Mouse (Mus musculus) c-Kit-positive CD71-positive TER-119-negative erythroid progenitor cells, embryonic 14.5 days (primary cell): ENCODE data around the gene Kcng3.

Source experiments
- DNase-seq: peaks from one replicate; pipeline ENCODE4 v3.0.0-alpha.2; 2013; ENCODE audit warnings: low read depth

Gene Kcng3

DNA sequence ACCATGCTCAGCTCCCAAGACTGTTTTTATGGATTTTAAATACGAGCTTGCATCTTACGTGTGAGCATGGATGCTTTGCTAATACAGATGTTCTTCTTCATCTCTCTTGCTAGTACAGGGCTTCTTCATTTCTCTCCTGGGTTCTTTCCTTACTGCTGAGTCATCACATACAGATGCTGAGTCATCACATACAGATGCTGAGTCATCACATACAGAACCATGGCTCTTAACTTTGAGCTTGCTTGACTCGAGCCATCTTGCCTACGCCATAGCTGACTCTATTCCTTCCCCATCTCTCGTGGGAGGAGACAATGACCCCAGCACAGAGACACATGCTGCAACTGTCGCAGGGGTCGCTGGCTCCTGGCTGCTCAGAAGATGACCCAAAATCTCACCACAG, 76.7 kb downstream of the Kcng3 start:
- DNase-seq, result no peak

DNA sequence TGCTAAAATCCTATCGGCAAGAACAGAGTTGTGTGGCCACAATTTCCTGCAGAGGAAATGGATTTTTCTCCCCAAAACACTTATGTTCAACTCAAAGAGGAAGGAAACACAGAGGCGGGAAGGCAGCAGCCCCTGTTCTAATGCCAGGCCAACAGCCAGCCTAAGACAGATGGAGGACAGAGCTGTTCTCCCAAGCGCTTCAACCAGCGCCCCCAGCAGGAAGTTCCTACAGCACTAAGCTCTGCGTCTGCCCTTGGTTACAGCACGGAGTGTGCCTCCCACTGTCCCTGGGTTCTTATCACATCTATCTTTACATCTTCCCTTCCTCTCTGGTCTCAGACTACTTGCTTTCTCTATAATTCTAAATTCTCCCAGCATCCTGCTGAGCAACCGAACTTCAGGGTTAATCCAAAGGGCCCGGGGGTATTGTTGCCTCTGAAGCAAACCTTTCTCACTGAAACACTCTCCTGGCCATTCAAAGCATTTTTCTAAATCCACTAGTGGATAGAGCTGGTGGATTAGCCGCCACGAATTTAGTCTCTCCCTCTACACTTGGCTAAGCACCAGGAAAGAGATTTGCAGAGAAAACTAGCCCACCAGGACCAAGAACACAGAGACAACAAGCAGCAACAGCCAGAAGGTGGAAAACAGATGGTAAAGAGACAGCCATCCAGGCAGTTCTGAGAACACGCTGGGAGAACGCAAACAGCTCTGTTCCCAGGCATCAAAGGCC, 83.0 kb downstream of the Kcng3 start:
- DNase-seq, result no peak

DNA sequence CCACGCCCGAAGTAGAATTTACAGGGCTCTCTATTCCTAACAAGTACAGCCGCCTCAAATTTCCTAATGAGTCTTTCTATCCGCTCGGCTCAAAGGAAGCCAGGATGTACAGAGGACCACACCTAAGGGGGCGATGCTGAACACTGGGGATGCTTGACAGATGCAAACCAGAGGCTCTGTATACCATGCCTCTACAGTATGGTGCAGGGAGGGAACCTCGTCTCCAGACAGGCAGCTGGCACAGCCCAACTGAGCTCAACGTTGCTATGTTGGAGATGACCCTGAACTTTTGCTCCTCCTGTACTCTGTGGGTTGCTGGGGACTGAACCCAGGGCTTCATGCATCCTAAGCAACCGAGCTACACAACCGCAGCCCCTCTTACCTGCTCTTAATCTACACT, 84.5 kb downstream of the Kcng3 start:
- DNase-seq, result no peak

DNA sequence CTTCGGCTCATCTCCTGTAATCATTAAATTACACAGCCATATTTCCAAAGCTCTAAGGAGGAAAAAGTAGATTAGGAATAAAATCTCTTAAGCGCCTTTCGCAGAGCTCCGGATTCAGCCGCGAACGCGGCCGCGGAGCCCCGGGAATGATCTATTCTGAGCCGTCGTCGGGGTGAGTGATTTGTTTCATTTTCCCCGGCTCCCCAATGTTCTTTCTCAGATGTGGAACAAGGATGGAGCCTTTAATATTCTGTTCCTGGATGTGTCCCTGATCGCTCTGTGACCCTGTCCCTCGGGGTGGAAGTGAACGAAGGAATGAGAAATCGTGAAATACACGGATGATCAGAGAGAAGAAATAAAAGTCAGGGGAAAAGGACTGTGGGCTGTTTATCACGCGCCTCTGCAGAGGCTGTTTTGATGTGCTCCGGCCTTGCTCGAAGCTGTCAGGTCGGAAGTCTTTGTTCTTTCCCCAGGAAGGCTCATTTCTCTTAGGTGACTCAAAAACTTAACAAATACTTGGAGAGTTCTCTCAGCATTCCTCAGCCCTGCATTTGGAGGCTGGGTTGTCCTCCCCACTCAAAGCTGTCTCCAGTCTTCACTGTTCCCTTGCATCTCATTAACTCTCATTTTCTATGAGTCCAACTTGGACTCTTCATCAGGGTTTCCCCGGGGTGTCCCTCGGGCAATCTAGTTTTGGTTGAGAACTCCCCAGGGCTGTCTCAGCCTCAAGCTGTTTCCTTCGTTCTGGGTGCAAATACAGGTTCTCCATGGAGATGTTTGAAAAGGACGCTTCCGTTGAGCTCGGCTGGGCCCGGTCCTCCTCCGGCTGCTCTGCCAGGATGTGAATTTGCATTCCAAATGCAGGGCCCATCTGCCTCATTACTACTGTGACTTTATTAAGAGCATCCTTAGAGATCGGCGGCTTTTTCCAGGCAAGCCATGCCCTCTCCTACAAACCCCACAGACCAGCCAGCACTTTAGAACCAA, 85.6 kb downstream of the Kcng3 start:
- no peak for DNase-seq

DNA sequence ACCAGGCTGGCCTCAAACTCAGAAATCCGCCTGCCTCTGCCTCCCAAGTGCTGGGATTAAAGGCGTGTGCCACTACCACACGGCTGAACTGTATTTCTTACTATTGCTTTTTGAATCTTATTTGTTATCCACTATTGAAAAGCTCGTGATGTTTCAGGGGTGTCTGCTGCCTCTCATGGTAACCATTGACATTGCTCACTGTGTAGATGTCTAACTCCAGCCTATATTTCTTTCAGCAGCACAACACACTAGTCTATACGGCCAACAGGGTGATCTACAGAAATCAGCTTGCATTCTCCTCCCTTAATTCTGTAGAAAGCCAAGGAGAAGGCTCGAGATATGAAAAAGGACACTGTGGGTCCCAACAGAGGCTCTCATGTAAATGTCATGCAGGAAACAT, 86.4 kb downstream of the Kcng3 start:
- no peak for DNase-seq

DNA sequence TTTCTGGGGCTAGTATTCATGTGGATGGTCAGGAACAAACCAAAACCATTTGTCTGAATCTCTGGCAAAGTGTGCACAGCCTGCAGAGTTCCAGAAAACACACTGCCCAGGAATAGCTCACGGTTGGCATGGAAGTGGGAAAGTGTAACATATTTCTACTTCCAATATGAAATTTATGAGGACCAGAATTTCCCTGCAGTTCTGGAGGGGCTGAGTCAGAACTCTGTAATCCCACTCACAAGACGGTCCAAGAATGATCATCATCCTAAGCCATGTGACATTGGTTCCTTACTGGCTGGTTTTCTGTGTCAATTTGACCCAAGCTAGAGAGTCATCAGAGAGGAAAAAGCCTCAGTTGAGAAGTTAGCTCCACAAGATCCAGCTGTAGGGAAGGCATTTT, 89.3 kb downstream of the Kcng3 start:
- no peak for DNase-seq

DNA sequence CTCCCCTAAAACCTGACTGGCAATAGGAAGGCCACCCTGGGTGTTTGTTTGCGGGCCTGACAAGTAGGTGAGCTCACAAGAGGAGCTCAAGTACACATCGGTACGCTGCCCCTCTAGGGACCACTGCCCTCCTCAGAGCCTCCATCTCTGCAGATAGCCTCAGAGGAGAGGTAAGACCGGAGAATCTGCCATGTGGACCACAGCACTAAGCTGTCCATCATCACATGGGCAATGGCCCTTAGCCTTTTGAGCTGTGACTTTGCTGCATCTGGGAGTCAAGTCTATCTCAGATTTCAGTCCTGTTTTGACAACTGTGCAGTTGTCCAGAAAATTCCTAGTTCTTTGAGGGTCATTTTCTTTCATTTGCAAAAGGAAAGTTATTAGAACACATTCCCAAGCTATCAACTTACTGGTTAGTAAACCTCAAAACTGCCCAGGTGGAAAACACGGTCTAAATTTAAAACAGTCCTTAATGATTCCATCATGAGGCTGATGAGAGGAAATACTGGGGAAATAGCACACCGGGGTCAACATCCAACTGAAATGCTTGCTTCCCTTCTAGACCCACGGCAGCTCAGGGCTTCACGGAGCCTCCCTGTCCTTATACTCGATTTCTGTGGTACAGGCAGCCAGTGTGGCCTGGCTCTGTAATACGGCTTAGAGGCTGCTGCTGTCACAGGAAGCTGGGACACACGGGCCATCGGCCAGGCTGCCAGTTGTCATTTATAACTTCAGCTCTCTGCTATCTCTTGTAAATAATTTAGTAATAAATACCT, 92.2 kb downstream of the Kcng3 start:
- no peak for DNase-seq

DNA sequence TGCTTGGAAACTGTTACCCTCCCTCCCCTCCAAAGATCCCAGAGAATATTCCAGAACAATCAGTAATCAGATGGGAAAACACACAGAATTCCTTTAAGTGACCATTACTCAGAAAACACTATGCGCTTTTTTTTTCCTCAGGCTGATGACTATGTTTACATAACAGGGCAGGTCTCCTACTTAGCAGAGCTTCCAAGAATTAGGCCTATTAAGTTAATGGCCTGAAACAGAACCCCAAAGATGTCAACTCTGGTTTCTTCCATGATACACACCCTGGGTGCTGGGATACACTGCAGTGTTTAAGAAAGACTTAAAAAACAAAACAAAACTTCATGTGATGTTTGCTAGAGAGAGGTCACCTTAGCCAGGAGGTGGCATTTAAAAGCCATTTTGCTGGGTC, 93.0 kb downstream of the Kcng3 start:
- DNase-seq, result no peak

DNA sequence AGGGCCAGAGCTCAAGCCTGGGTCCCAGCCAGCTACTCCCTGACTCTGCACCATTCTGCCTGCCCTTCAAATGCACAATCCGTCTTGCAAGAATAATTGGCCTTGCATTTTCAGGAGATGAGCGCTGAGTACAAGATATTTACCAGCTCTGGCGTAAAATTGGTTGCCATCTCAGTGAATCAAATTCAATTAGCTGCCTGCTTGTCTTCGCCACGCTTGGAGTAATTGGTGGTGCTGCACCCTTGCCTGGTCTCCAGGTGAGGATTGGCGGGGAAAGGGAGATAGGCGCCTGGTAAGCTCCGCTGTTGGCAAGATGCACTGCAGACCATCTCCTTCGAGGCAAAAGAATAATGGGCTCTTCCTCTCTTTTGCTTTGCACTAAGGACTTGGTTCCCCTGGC, 93.6 kb downstream of the Kcng3 start:
- no peak for DNase-seq
